Mouse (Mus musculus) MEL (cell line): Measurements from ENCODE around the gene Gm20388. TPM values are rescaled to one million over a fixed set of nuclear protein-coding genes. Genes with fewer than 3 reads are reported as not detected.

Source experiments
- DNase-seq: peaks from one replicate; pipeline ENCODE4 v3.0.0; 2011; ENCODE audit warnings: low read depth, low spot score
- H3K27ac ChIP-seq: 2 replicates; pipeline ENCODE4 v1.5.1; 2012; ENCODE audit warnings: low read depth, mild to moderate bottlenecking, control low read depth, low read length, moderate library complexity; ENCODE audit not compliant: control insufficient read depth
- H3K27me3 ChIP-seq, 2 experiments: fragments of 150-350 bp in 1 of 2; sonication (generic) in 1 of 2; 2 replicates each; pipeline ENCODE4 v1.6.1; 2012; ENCODE audit warnings: low read length in 2 of 2, mild to moderate bottlenecking in 2 of 2, improper control_type of control experiment in 1 of 2, moderate library complexity in 1 of 2; ENCODE audit not compliant: insufficient read depth in 2 of 2, control insufficient read depth in 1 of 2
- H3K36me3 ChIP-seq, 2 experiments: 2 replicates each; pipeline ENCODE4 v1.6.1; 2012 to 2014; ENCODE audit warnings: low read length in 2 of 2, improper control_type of control experiment in 1 of 2, inconsistent platforms in 1 of 2, mild to moderate bottlenecking in 1 of 2; ENCODE audit not compliant: insufficient read depth in 2 of 2, control insufficient read depth in 1 of 2
- H3K4me1 ChIP-seq, 2 experiments: fragments of 150-350 bp in 1 of 2; sonication (generic) in 1 of 2; 2 replicates each; pipeline ENCODE4 v1.6.1; 2012; ENCODE audit warnings: low read length in 2 of 2, improper control_type of control experiment in 1 of 2, mild to moderate bottlenecking in 1 of 2; ENCODE audit not compliant: insufficient read depth in 2 of 2, control insufficient read depth in 1 of 2
- H3K4me3 ChIP-seq, 2 experiments: fragments of 150-350 bp in 1 of 2; sonication (generic) in 1 of 2; 2 replicates each; pipeline ENCODE4 v1.5.1; 2012; ENCODE audit warnings: low read depth in 2 of 2, low read length in 2 of 2, mild to moderate bottlenecking in 2 of 2, moderate library complexity in 2 of 2, control low read depth in 1 of 2, improper control_type of control experiment in 1 of 2; ENCODE audit not compliant: control insufficient read depth in 1 of 2, insufficient read depth in 1 of 2
- H3K79me2 ChIP-seq: 2 replicates; pipeline ENCODE4 v1.6.1; 2012; ENCODE audit warnings: mild to moderate bottlenecking, low read length, moderate library complexity; ENCODE audit not compliant: control insufficient read depth, poor library complexity, insufficient read depth
- H3K9ac ChIP-seq: 2 replicates; pipeline ENCODE4 v1.6.1; 2012; ENCODE audit warnings: low read depth, mild to moderate bottlenecking, control low read depth, low read length, moderate library complexity; ENCODE audit not compliant: control insufficient read depth, poor library complexity, severe bottlenecking
- H3K9me3 ChIP-seq: fragments of 150-350 bp; sonication (generic); replicated peaks from 2 replicates; pipeline ENCODE4 v1.6.1; 2012; ENCODE audit warnings: mild to moderate bottlenecking, low read length, improper control_type of control experiment, moderate library complexity; ENCODE audit not compliant: insufficient read depth
- BHLHE40 ChIP-seq: IDR thresholded peaks from 2 replicates; pipeline ENCODE4 v1.6.1; 2012; ENCODE audit warnings: low read depth, mild to moderate bottlenecking, inconsistent platforms, low read length, improper control_type of control experiment, borderline replicate concordance
- CHD1 ChIP-seq: IDR thresholded peaks from 2 replicates; pipeline ENCODE4 v1.6.1; 2012; ENCODE audit warnings: low read depth, mild to moderate bottlenecking, inconsistent platforms, low read length, improper control_type of control experiment
- CTCF ChIP-seq, 3 experiments: IDR thresholded peaks in 2 of 3; conservative IDR thresholded peaks in 1 of 3; 2 replicates each; pipeline ENCODE4 v1.5.1; 2011 to 2012; ENCODE audit warnings: low read length in 3 of 3, low read depth in 2 of 3, mild to moderate bottlenecking in 2 of 3, improper control_type of control experiment in 1 of 3, inconsistent platforms in 1 of 3, mixed read lengths in 1 of 3, moderate library complexity in 1 of 3; ENCODE audit not compliant: control insufficient read depth in 1 of 3, insufficient read depth in 1 of 3, poor library complexity in 1 of 3, severe bottlenecking in 1 of 3
- ELF1 ChIP-seq: IDR thresholded peaks from 2 replicates; pipeline ENCODE4 v1.6.1; 2014; ENCODE audit warnings: low read depth, mild to moderate bottlenecking, inconsistent platforms, low read length, improper control_type of control experiment, moderate library complexity
- HCFC1 ChIP-seq: IDR thresholded peaks from 2 replicates; pipeline ENCODE4 v1.6.1; 2012; ENCODE audit warnings: low read depth, mild to moderate bottlenecking, inconsistent platforms, low read length, improper control_type of control experiment, moderate library complexity
- JUND ChIP-seq: IDR thresholded peaks from 2 replicates; pipeline ENCODE4 v1.6.1; 2011; ENCODE audit warnings: low read depth, mild to moderate bottlenecking, improper control_type of control experiment, low read length
- MAX ChIP-seq: IDR thresholded peaks from 2 replicates; pipeline ENCODE4 v1.6.1; 2011; ENCODE audit warnings: low read length, improper control_type of control experiment
- MAZ ChIP-seq: IDR thresholded peaks from 2 replicates; pipeline ENCODE4 v1.6.1; 2012; ENCODE audit warnings: low read depth, mild to moderate bottlenecking, inconsistent platforms, low read length, improper control_type of control experiment
- MEF2A ChIP-seq: IDR thresholded peaks from 2 replicates; pipeline ENCODE4 v1.6.1; 2014; ENCODE audit warnings: low read depth, mild to moderate bottlenecking, inconsistent platforms, low read length, improper control_type of control experiment; ENCODE audit not compliant: poor library complexity, insufficient replicate concordance, severe bottlenecking; ENCODE audit errors: extremely low read depth
- MXI1 ChIP-seq: IDR thresholded peaks from 2 replicates; pipeline ENCODE4 v1.6.1; 2011; ENCODE audit warnings: mild to moderate bottlenecking, low read depth, low read length, improper control_type of control experiment
- MYC ChIP-seq: IDR thresholded peaks from 2 replicates; pipeline ENCODE4 v1.6.1; 2011; ENCODE audit warnings: low read depth, mild to moderate bottlenecking, low read length, improper control_type of control experiment, moderate library complexity
- NRF1 ChIP-seq: IDR thresholded peaks from 2 replicates; pipeline ENCODE4 v1.6.1; 2014; ENCODE audit warnings: low read depth, mild to moderate bottlenecking, inconsistent platforms, low read length, improper control_type of control experiment, moderate library complexity; ENCODE audit not compliant: poor library complexity, insufficient read depth, severe bottlenecking
- POLR2AphosphoS2 ChIP-seq: IDR thresholded peaks from 2 replicates; pipeline ENCODE4 v1.6.1; 2011; ENCODE audit warnings: low read length, improper control_type of control experiment
- RAD21 ChIP-seq: IDR thresholded peaks from 2 replicates; pipeline ENCODE4 v1.6.1; 2011; ENCODE audit warnings: mild to moderate bottlenecking, low read depth, low read length, improper control_type of control experiment
- SIN3A ChIP-seq: IDR thresholded peaks from 2 replicates; pipeline ENCODE4 v1.6.1; 2012; ENCODE audit warnings: low read length, improper control_type of control experiment, inconsistent platforms
- SMC3 ChIP-seq: IDR thresholded peaks from 2 replicates; pipeline ENCODE4 v1.6.1; 2011; ENCODE audit warnings: low read depth, low read length, improper control_type of control experiment
- UBTF ChIP-seq: IDR thresholded peaks from 2 replicates; pipeline ENCODE4 v1.6.1; 2012; ENCODE audit warnings: low read depth, mild to moderate bottlenecking, inconsistent platforms, low read length, improper control_type of control experiment, moderate library complexity, borderline replicate concordance; ENCODE audit not compliant: insufficient read depth
- ZC3H11A ChIP-seq: IDR thresholded peaks from 2 replicates; pipeline ENCODE4 v1.6.1; 2012; ENCODE audit warnings: low read depth, mild to moderate bottlenecking, inconsistent platforms, low read length, improper control_type of control experiment
- ZNF384 ChIP-seq: IDR thresholded peaks from 2 replicates; pipeline ENCODE4 v1.6.1; 2012; ENCODE audit warnings: low read depth, mild to moderate bottlenecking, inconsistent platforms, low read length, improper control_type of control experiment
- polyA plus RNA-seq, 2 experiments: library from polyadenylated mRNA; stranded (reverse) in 1 of 2; unstranded in 1 of 2; fragments of >175 nt in 1 of 2; fragments of >200 nt in 1 of 2; gene quantifications; 2 replicates each; pipeline versions ENCODE4 v1.2.1 to v1.2.4; 2012; ENCODE audit warnings: low replicate concordance in 2 of 2, low read depth in 1 of 2; ENCODE audit not compliant: insufficient read length in 2 of 2, insufficient read depth in 1 of 2, missing spikeins in 1 of 2
- total RNA-seq: library from RNA; depleted of rRNA; stranded (reverse); fragments of 300-350 nt; gene quantifications from 2 replicates; pipeline ENCODE4 v1.2.3, GENCODE M21; 2012

The Gm20388 gene
- total and polyA plus RNA-seq, 3 experiments, result 11.1 to 17.8 TPM; not detected in 1

DNA sequence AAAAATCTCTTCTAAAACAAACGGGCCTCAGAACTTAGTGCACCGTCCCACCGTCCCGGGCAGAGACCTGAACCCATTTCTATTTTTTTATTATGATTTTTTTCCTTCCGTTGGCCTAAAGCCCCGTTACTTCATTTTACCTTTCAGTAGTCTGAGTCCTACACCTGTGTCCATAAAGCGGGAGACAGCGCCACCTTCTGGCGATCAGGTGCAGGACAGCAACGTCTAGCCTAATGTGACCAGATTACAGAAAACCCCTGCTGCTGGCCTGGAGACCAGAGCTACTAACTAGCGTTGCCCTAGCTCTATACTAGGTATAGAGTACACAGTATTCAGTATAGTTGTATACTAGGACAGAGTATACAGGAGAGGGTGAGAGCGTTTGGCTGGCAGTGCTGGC lies 1602.8 kb downstream of the Gm20388 start:
- Histone ChIP-seq H3K9me3 (no peaks in the 10 kb centered on the region), H3K9ac (no peak overlapping the region), H3K4me3 (no peak overlapping the region), H3K27me3 (no peaks in the 10 kb centered on the region), H3K79me2 (no peaks in the 10 kb centered on the region), H3K36me3 (no peaks in the 10 kb centered on the region), H3K4me1 (no peaks in the 10 kb centered on the region), H3K27ac (no peak overlapping the region)
- DNase-seq, result peak; percentile 72
- TF ChIP-seq SMC3 (peak; percentile 97), MYC (no peak), HCFC1 (no peak), ZNF384 (no peak), UBTF (no peak), CHD1 (no peak), MXI1 (no peak), BHLHE40 (0 out of 2 replicates have a peak, but pooled peaks have one; percentile 9), RAD21 (peak; percentile 95), ZC3H11A (peak; percentile 88), CTCF (IDR thresholded peaks at IDR 0.05 in 2 of 3, conservative IDR thresholded peaks at IDR 0.05 in 1 of 3; ENCODE audit: control insufficient read depth in 1 of 3, insufficient read depth in 1 of 3, low read depth in 2 of 3, low read length in 3 of 3, poor library complexity in 1 of 3, severe bottlenecking in 1 of 3) (peak; percentile 88 to 96 (median 94)), ELF1 (no peak)
- TF ChIP-seq, all 39 proteins: peak for 5

DNA sequence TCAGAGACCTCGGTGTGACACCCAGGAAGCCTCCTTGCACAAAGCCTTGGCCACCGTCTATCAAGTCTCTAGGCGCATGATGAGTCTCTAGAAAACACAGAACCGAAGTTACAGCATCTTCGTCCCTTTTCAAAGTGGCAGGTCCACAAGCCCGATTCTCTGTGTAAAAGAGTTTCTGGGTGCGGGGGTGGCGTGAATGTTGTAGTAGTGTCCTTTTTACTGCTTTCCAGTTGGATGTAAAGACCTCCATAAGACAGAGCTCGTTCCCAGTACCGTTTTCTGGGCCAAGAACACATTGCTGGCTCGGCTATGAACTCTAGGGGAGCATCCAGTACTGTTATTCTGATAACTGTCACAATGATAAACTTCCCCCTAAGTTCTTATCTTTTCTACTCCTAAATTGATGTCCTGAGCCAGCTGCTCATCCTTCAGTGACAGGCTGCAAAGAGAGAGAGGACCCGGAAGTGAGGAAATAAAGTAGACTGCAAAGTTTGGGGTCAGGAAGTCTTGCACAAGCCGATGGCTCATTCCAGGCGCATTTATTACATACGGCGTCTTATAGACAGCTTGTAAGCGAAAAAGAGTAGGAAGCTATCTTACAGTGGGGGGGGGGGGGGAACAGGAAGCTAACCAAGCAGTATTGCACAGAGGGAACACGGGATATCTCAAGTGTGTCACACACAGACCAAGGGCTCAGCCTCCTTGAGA lies 1614.6 kb downstream of the Gm20388 start:
- Histone ChIP-seq H3K27me3 (no peaks in the 10 kb centered on the region), H3K9ac (no peak overlapping the region), H3K79me2 (no peaks in the 10 kb centered on the region), H3K9me3 (no peaks in the 10 kb centered on the region), H3K4me3 (no peak overlapping the region), H3K4me1 (no peaks in the 10 kb centered on the region), H3K36me3 (no peaks in the 10 kb centered on the region), H3K27ac (no peak overlapping the region)
- no peak for DNase-seq
- TF ChIP-seq MAX (no peak), MXI1 (no peak), RAD21 (no peak), MEF2A (no peak), JUND (no peak), SIN3A (no peak), CTCF (IDR thresholded peaks at IDR 0.05 in 2 of 3, conservative IDR thresholded peaks at IDR 0.05 in 1 of 3; ENCODE audit: control insufficient read depth in 1 of 3, insufficient read depth in 1 of 3, low read depth in 2 of 3, low read length in 3 of 3, poor library complexity in 1 of 3, severe bottlenecking in 1 of 3) (no peak), MAZ (no peak), NRF1 (no peak), POLR2AphosphoS2 (no peak), ELF1 (no peak)
